Mouse (Mus musculus) liver, embryonic 14.5 days (tissue): ENCODE results near the gene Srcap.

Experiments
- CTCF ChIP-seq: IDR thresholded peaks from 2 replicates; pipeline ENCODE4 v1.5.1; 2016; ENCODE audit warnings: antibody characterized with exemption, low read depth, control low read depth
- EP300 ChIP-seq: IDR thresholded peaks from 2 replicates; pipeline ENCODE4 v1.6.1; 2016; ENCODE audit warnings: antibody characterized with exemption, low read depth

GRCm38 (mm10) chr7:127583260-127583659, 71.5 kb downstream of the Srcap start:
- TF ChIP-seq CTCF = no peak
- no peak for TF ChIP-seq EP300
